Mouse (Mus musculus) hindbrain, postnatal 0 days (tissue): Measurements from ENCODE around the gene Nemp1. TPM values are rescaled to one million over a fixed set of nuclear protein-coding genes. Genes with fewer than 3 reads are reported as not detected.

Experiments
- ATAC-seq: fragments of 200-750 bp; cut with Nextera tagmentation; 2 replicates; pipeline ENCODE4 v1.8.0; 2017; ENCODE audit warnings: mild to moderate bottlenecking, moderate TSS enrichment, moderate library complexity
- DNase-seq: peaks from one replicate; pipeline ENCODE4 v3.0.0-alpha.2; 2015; ENCODE audit warnings: low spot score
- H3K27ac ChIP-seq: fragments of 300-500 bp; sonication (generic); 2 replicates; pipeline ENCODE4 v1.5.1; 2014; ENCODE audit warnings: mild to moderate bottlenecking
- H3K27me3 ChIP-seq: fragments of 300-500 bp; sonication (generic); 2 replicates; pipeline ENCODE4 v1.6.1; 2014; ENCODE audit warnings: low read length, mixed read lengths; ENCODE audit not compliant: insufficient read depth
- H3K36me3 ChIP-seq: fragments of 300-500 bp; sonication (generic); 2 replicates; pipeline ENCODE4 v1.6.1; 2014; ENCODE audit warnings: low read length, mixed read lengths; ENCODE audit not compliant: insufficient read depth
- H3K4me1 ChIP-seq: fragments of 300-500 bp; sonication (generic); 2 replicates; pipeline ENCODE4 v1.6.1; 2014; ENCODE audit warnings: antibody characterized with exemption, low read length, mixed read lengths; ENCODE audit not compliant: insufficient read depth
- H3K4me2 ChIP-seq: fragments of 300-500 bp; sonication (generic); 2 replicates; pipeline ENCODE4 v1.6.1; 2014; ENCODE audit warnings: low read depth, mild to moderate bottlenecking, low read length, moderate library complexity, mixed read lengths
- H3K4me3 ChIP-seq: fragments of 300-500 bp; sonication (generic); 2 replicates; pipeline ENCODE4 v1.5.1; 2014; ENCODE audit warnings: low read length
- H3K9ac ChIP-seq: fragments of 300-500 bp; sonication (generic); replicated peaks from 2 replicates; pipeline ENCODE4 v1.6.1; 2014; ENCODE audit warnings: mild to moderate bottlenecking, low read length, moderate library complexity, mixed read lengths
- H3K9me3 ChIP-seq: fragments of 300-500 bp; sonication (generic); 2 replicates; pipeline ENCODE4 v1.6.1; 2016; ENCODE audit warnings: low read length, mixed read lengths
- CTCF ChIP-seq: IDR thresholded peaks from 2 replicates; pipeline ENCODE4 v1.5.1; 2016; ENCODE audit warnings: antibody characterized with exemption, control low read depth, low read depth
- WGBS: fragments of 180-500 bp; shearing (Covaris S2); extraction: QIAGEN DNeasy Blood & Tissue Kit; methylation state at CpG from one replicate; pipeline ENCODE4 v1.1.7; 2014; 5-methylcytosine and 5-hydroxymethylcytosine counted together
- polyA plus RNA-seq: library from polyadenylated mRNA; unstranded; fragments of >200 nt; fragmentation: Nextera tagmentation; extraction: Ambion mirVana; gene quantifications from 2 replicates; pipeline ENCODE4 v1.2.1, GENCODE M21; 2015
- total RNA-seq: library from RNA; depleted of rRNA; stranded (reverse); fragments of >200 nt; gene quantifications from 2 replicates; pipeline ENCODE4 v1.2.3, GENCODE M21; 2014

Nemp1 gene
- total and polyA plus RNA-seq, 2 experiments from 2014 or later = 2.2 to 4.1 TPM

DNA sequence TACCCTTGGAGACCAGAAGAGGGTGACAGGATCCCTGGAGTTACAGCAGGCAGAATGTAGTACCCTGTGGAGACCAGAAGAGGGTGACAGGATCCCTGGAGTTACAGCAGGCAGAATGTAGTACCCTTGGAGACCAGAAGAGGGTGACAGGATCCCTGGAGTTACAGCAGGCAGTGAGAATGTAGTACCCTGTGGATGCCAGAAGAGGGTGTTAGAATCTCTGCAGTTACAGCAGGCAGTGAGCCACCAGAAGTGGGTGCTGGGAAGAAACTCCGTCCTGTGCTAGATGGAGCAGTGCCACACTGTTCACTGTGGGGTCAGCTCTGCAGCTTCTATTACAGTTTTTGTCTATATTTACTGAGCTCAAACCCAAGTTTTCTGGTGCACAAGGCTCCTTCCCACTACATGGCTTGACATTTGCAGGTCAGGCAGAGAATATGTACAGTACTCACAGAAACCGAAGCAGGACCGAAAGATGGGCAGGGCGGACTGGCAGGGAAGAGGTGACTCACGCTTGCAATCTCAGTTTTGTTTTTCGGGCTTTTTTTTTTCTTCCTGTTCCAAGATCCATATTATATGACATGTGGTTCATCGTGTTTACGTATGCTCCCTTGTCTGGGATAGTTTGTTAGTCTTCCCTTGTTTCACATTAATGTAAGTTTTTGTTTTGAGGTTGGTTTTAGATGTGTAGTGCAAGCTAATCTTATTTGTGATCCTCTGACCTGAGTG is 8.3 kb downstream of the Nemp1 start:
- no peak overlapping the region for H3K4me3 ChIP-seq
- 0 out of 2 replicates have a peak overlapping the region, but pooled peaks have one; percentile 8 for H3K27ac ChIP-seq
- H3K9me3 ChIP-seq = no peaks in the 10 kb centered on the region
- no peaks in the 10 kb centered on the region for H3K27me3 ChIP-seq
- H3K9ac ChIP-seq = no peak overlapping the region
- DNase-seq (peak; percentile 93), ATAC-seq (peak; percentile 56)
- peak; percentile 99 for TF ChIP-seq CTCF
- WGBS = 84% methylated on average over 8 of the region's 8 CpGs
- H3K4me1 ChIP-seq = no peaks in the 10 kb centered on the region; the same call in 1 of the 2 replicates
- H3K36me3 ChIP-seq = no peaks in the 10 kb centered on the region
- no peak overlapping the region for H3K4me2 ChIP-seq

DNA sequence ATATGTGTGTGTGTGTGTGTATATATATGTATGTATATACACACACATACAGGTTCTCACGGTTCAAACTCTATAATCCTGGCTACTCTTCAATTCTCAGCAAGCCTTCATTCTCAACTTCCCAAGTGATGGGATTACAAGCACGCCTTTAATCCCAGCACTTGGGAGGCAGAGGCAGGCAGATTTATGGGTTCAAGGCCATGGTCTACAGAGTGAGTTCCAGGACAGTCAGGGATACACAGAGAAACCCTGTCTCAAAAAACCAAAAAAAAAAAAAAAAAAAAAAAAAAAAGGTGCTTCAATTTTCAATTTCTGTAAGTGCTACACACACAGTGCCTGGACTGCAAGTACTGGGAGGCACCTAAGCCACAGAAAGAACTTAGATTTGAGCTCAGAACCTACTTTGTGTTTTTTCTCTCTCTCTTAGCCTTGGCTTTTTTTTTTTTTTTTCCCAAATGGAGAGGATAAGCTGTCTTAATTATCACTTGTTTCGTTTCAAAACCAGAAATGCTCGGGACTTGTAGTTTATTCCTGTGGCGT is 9.2 kb downstream of the Nemp1 start:
- H3K9ac ChIP-seq = peak overlapping the region; percentile 35
- WGBS = 49% methylated on average over 5 of the region's 5 CpGs
- H3K9me3 ChIP-seq = no peaks in the 10 kb centered on the region
- H3K27me3 ChIP-seq = no peaks in the 10 kb centered on the region
- H3K27ac ChIP-seq = 0 out of 2 replicates have a peak overlapping the region, but pooled peaks have one; percentile 48
- no peaks in the 10 kb centered on the region; the same call in 1 of the 2 replicates for H3K4me1 ChIP-seq
- peak overlapping the region; percentile 99 for H3K4me2 ChIP-seq
- TF ChIP-seq CTCF = no peak
- H3K36me3 ChIP-seq = no peaks in the 10 kb centered on the region
- peak overlapping the region; percentile 78 for H3K4me3 ChIP-seq
- DNase-seq (no peak), ATAC-seq (no peak)

DNA sequence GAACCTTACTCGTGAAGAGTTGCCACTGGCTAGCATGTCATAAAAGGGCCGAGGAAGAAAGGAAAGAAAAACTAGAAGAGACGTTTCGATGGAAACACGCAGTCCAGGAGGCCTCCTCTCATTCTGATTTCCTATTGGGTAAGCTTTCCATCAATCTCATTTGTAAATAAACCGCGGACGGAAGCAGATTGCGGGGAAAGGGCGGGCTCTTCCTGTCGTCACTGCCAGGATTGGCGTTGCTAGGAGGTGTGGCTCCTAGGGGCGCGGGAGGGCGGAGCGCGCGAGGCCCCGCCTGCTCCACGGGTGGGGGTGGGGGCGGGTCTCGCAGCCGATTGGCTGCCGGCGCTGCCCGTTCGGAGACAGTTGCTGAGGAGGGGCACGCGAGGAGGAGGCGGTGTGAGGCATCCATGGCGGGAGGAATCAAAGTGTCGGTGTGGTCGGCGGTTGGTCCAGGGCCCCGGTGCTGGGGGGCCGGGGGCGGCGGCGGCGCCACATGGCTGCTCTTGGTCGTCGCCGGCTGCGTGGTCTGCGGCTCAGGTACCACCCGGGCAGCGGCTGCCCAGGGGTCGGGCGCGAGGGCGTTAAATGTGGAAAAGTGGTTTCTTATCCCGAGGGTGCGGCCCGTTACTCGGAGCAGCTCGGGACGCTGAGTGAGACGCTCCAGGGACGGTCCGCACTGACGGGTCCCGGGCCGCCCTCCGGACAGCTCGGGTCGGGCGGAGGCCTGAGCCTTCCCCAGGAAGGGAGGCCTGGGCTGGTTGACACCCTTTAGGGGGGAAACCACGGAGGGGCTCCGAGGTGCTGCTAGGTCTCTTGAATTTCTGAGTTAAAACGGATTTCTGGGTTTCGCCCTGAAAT is 10.2 kb downstream of the Nemp1 start:
- DNase-seq = peak; percentile 99
- Histone ChIP-seq H3K4me3 (peak overlapping the region; percentile 78), H3K27ac (peak overlapping the region; percentile 48; the same call in 1 of the 2 replicates), H3K9ac (peak overlapping the region; percentile 67), H3K27me3 (no peaks in the 10 kb centered on the region), H3K9me3 (no peaks in the 10 kb centered on the region), H3K4me1 (no peaks in the 10 kb centered on the region; the same call in 1 of the 2 replicates), H3K4me2 (peak overlapping the region; percentile 99), H3K36me3 (no peaks in the 10 kb centered on the region)
- peak; percentile 98 for ATAC-seq
- TF ChIP-seq CTCF = no peak
- under 1% methylated on average over 56 of the region's 71 CpGs for WGBS

DNA sequence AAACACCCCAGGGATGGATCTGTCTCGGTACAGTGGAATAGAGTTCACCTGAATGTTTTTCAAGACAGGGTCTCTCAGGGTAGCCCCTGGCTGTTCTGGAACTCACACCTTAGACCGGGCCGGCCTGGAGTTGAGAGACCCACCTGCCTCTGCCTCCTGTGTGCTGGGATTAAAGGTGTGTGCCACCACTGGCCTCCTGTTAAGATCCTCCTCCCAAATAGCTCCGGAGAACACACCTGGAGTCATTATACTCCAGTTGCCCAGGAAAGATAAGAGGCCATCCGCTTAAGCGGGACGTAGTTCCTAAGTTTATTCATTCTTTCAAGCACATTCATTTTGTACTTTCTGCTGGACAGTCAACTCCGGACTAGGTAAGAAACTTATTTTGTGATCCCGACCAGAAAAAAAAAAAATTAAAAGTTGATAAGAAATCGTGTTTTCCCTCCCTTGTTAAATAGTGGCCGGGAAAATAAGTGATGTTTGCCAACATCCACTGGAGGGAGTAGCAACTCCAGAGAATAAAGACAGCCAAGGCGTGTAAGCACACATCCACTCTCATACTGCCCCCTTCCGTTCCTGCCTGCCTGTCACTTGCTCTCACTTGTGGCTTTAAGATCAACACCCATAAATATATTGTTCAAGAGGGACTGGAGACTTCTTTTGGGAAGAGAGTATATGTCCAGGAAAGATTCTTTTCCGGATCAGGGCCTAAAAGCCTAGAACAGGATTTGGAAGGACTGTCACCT is 11.1 kb downstream of the Nemp1 start:
- H3K27ac ChIP-seq = no peak overlapping the region
- peak overlapping the region; percentile 78 for H3K4me3 ChIP-seq
- no peaks in the 10 kb centered on the region for H3K27me3 ChIP-seq
- peak overlapping the region; percentile 67 for H3K9ac ChIP-seq
- peak; percentile 92 for TF ChIP-seq CTCF
- no peak; the same call in 1 of the 2 replicates for ATAC-seq
- peak overlapping the region; percentile 99 for H3K4me2 ChIP-seq
- peak; percentile 90 for DNase-seq
- no peaks in the 10 kb centered on the region for H3K9me3 ChIP-seq
- WGBS = 9% methylated on average over 14 of the region's 14 CpGs
- no peaks in the 10 kb centered on the region; the same call in 1 of the 2 replicates for H3K4me1 ChIP-seq
- no peaks in the 10 kb centered on the region for H3K36me3 ChIP-seq

DNA sequence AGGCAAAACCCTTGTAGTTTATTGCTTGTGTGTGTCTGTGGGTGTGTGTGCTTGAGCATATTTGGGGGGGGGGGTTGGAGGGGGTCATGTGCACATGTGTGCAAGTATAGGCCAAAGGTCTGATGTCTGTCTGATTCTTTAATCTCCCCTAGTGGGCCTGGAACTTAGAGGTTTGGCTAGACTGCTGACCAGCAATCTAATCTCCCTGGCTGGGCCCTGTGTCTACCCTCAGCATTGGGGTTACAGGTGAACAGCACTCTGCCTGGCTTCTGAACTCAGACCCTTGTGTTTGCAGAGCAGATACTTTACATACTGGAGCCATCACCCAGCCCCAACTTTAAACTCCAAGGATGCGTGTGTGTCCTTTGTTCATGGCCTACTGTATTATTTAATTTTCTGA is 12.5 kb downstream of the Nemp1 start:
- H3K27ac ChIP-seq = no peak overlapping the region
- no peak overlapping the region for H3K4me2 ChIP-seq
- TF ChIP-seq CTCF = no peak
- H3K27me3 ChIP-seq = no peaks in the 10 kb centered on the region
- H3K4me1 ChIP-seq = no peaks in the 10 kb centered on the region; the same call in 1 of the 2 replicates
- no peak overlapping the region for H3K4me3 ChIP-seq
- ATAC-seq (no peak), DNase-seq (no peak)
- H3K36me3 ChIP-seq = no peaks in the 10 kb centered on the region
- no peak overlapping the region for H3K9ac ChIP-seq
- H3K9me3 ChIP-seq = no peaks in the 10 kb centered on the region
- 93% methylated on average over 1 of the region's 1 CpGs for WGBS

DNA sequence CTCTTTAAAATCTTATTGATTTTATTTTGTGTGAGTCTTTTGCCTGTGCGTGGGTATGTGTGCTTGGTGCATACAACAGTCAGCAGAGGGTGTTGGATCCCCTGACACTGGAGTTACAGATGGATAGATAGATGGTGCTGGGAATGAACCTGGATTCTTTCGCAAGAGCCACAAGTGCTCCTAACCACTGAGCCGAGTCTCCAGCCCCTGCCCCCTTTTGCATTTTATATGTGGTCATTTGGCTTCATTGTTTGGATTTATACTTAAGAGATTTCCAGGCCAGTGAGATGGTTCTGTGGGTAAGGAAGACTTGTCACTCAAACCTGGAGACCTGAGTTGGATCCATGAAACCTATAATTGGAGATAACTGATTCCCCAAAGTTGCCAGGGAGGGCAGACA is 13.2 kb downstream of the Nemp1 start:
- Histone ChIP-seq H3K9ac (no peak overlapping the region), H3K36me3 (no peaks in the 10 kb centered on the region), H3K4me3 (no peak overlapping the region), H3K4me1 (no peaks in the 10 kb centered on the region; the same call in 1 of the 2 replicates), H3K27ac (no peak overlapping the region), H3K9me3 (no peaks in the 10 kb centered on the region), H3K27me3 (no peaks in the 10 kb centered on the region), H3K4me2 (no peak overlapping the region)
- 79% methylated on average over 3 of the region's 3 CpGs for WGBS
- TF ChIP-seq CTCF = no peak
- no peak for DNase-seq
- ATAC-seq = no peak
